Mouse (Mus musculus) intestine, embryonic 16.5 days (tissue): Measurements from ENCODE around the gene Phlpp1. TPM values are rescaled to one million over a fixed set of nuclear protein-coding genes. Genes with fewer than 3 reads are reported as not detected.

Experiments
- ATAC-seq: fragments of 200-750 bp; cut with Nextera tagmentation; 2 replicates; pipeline ENCODE4 v1.8.0; 2017; ENCODE audit warnings: moderate TSS enrichment, moderate library complexity
- H3K27ac ChIP-seq: fragments of 300-500 bp; sonication (generic); 2 replicates; pipeline ENCODE4 v1.5.1; 2014; ENCODE audit warnings: mild to moderate bottlenecking, low read length
- H3K27me3 ChIP-seq: fragments of 300-500 bp; sonication (generic); replicated peaks from 2 replicates; pipeline ENCODE4 v1.6.1; 2014; ENCODE audit warnings: low read length, control low read depth, mixed read lengths; ENCODE audit not compliant: control insufficient read depth, insufficient read depth
- H3K36me3 ChIP-seq: fragments of 300-500 bp; sonication (generic); 2 replicates; pipeline ENCODE4 v1.6.1; 2014; ENCODE audit warnings: low read length, control low read depth; ENCODE audit not compliant: control insufficient read depth, insufficient read depth
- H3K4me1 ChIP-seq: fragments of 300-500 bp; sonication (generic); 2 replicates; pipeline ENCODE4 v1.6.1; 2014; ENCODE audit warnings: low read length, control low read depth, mixed read lengths; ENCODE audit not compliant: control insufficient read depth, insufficient read depth
- H3K4me2 ChIP-seq: fragments of 300-500 bp; sonication (generic); 2 replicates; pipeline ENCODE4 v1.6.1; 2014; ENCODE audit warnings: low read depth, low read length, control low read depth
- H3K4me3 ChIP-seq: fragments of 300-500 bp; sonication (generic); 2 replicates; pipeline ENCODE4 v1.5.1; 2014; ENCODE audit warnings: mild to moderate bottlenecking, low read length
- H3K9ac ChIP-seq: fragments of 300-500 bp; sonication (generic); 2 replicates; pipeline ENCODE4 v1.6.1; 2014; ENCODE audit warnings: low read depth, low read length
- H3K9me3 ChIP-seq: fragments of 300-500 bp; sonication (generic); 2 replicates; pipeline ENCODE4 v1.6.1; 2016; ENCODE audit warnings: low read length, control low read depth; ENCODE audit not compliant: control insufficient read depth
- WGBS: fragments of 180-500 bp; shearing (Covaris S2); extraction: QIAGEN DNeasy Blood & Tissue Kit; methylation state at CpG from one replicate; pipeline ENCODE4 v1.1.7; 2014; 5-methylcytosine and 5-hydroxymethylcytosine counted together
- polyA plus RNA-seq: library from polyadenylated mRNA; unstranded; fragments of >200 nt; fragmentation: Nextera tagmentation; extraction: Ambion mirVana; gene quantifications from 2 replicates; pipeline ENCODE4 v1.2.1, GENCODE M21; 2015

Phlpp1 gene
- polyA plus RNA-seq, 1 experiment from 2014 or later = 2.9 TPM

- H3K9ac ChIP-seq = no peak overlapping the region
- H3K27ac ChIP-seq = no peak overlapping the region
- no peaks in the 10 kb centered on the region for H3K4me1 ChIP-seq
- H3K9me3 ChIP-seq = no peaks in the 10 kb centered on the region
- no peak for ATAC-seq
- WGBS = 87% methylated on average over 8 of the region's 8 CpGs
- H3K36me3 ChIP-seq = no peaks in the 10 kb centered on the region
- no peaks in the 10 kb centered on the region for H3K27me3 ChIP-seq
- H3K4me2 ChIP-seq = no peak overlapping the region
- no peak overlapping the region for H3K4me3 ChIP-seq
Observed at GRCm38 (mm10) chr1:106321432-106322126, 150.0 kb downstream of the Phlpp1 start.

GRCm38 (mm10) chr1:106326691-106327090, 155.1 kb downstream of the Phlpp1 start:
- no peak overlapping the region for H3K27ac ChIP-seq
- H3K4me2 ChIP-seq = no peak overlapping the region
- no peak overlapping the region for H3K4me3 ChIP-seq
- no peak for ATAC-seq
- 0 out of 2 replicates have a peak, but pooled peaks cover 2% of the 10 kb centered on the region for H3K4me1 ChIP-seq
- H3K36me3 ChIP-seq = no peaks in the 10 kb centered on the region
- H3K9ac ChIP-seq = no peak overlapping the region
- WGBS = 56% methylated on average over 2 of the region's 2 CpGs
- H3K27me3 ChIP-seq = no peaks in the 10 kb centered on the region
- H3K9me3 ChIP-seq = no peaks in the 10 kb centered on the region

- Histone ChIP-seq H3K27me3 (no peaks in the 10 kb centered on the region), H3K9ac (no peak overlapping the region), H3K36me3 (0 out of 2 replicates have a peak, but pooled peaks cover 4% of the 10 kb centered on the region), H3K4me1 (no peaks in the 10 kb centered on the region), H3K9me3 (no peaks in the 10 kb centered on the region), H3K4me3 (no peak overlapping the region), H3K27ac (no peak overlapping the region), H3K4me2 (no peak overlapping the region)
- 78% methylated on average over 3 of the region's 3 CpGs for WGBS
- ATAC-seq = no peak
Observed at GRCm38 (mm10) chr1:106342100-106342499, 170.5 kb downstream of the Phlpp1 start.

GRCm38 (mm10) chr1:106345265-106345664, 173.7 kb downstream of the Phlpp1 start:
- Histone ChIP-seq H3K4me2 (no peak overlapping the region), H3K27ac (no peak overlapping the region), H3K9me3 (no peaks in the 10 kb centered on the region), H3K9ac (no peak overlapping the region), H3K27me3 (no peaks in the 10 kb centered on the region), H3K4me3 (no peak overlapping the region), H3K36me3 (0 out of 2 replicates have a peak, but pooled peaks cover 4% of the 10 kb centered on the region), H3K4me1 (no peaks in the 10 kb centered on the region)
- no peak for ATAC-seq
- 92% methylated on average over 2 of the region's 2 CpGs for WGBS

- Histone ChIP-seq H3K9ac (no peak overlapping the region), H3K4me1 (no peaks in the 10 kb centered on the region), H3K36me3 (0 out of 2 replicates have a peak, but pooled peaks cover 4% of the 10 kb centered on the region), H3K4me2 (no peak overlapping the region), H3K27ac (no peak overlapping the region), H3K9me3 (no peaks in the 10 kb centered on the region), H3K4me3 (no peak overlapping the region), H3K27me3 (no peaks in the 10 kb centered on the region)
- 96% methylated on average over 3 of the region's 3 CpGs for WGBS
- ATAC-seq = no peak
Observed at GRCm38 (mm10) chr1:106346776-106347175, 175.2 kb downstream of the Phlpp1 start.

- H3K27ac ChIP-seq = no peak overlapping the region
- H3K4me2 ChIP-seq = no peak overlapping the region
- H3K27me3 ChIP-seq = no peaks in the 10 kb centered on the region
- H3K4me1 ChIP-seq = no peaks in the 10 kb centered on the region
- H3K9me3 ChIP-seq = no peaks in the 10 kb centered on the region
- H3K36me3 ChIP-seq = 0 out of 2 replicates have a peak, but pooled peaks cover 4% of the 10 kb centered on the region
- no peak for ATAC-seq
- H3K9ac ChIP-seq = no peak overlapping the region
- no peak overlapping the region for H3K4me3 ChIP-seq
- WGBS = 84% methylated on average over 3 of the region's 3 CpGs
Observed at GRCm38 (mm10) chr1:106349116-106349515, 177.6 kb downstream of the Phlpp1 start.

GRCm38 (mm10) chr1:106351512-106351911, 180.0 kb downstream of the Phlpp1 start:
- ATAC-seq = no peak
- no peaks in the 10 kb centered on the region for H3K27me3 ChIP-seq
- H3K4me3 ChIP-seq = no peak overlapping the region
- 0 out of 2 replicates have a peak, but pooled peaks cover 4% of the 10 kb centered on the region for H3K36me3 ChIP-seq
- no peak overlapping the region for H3K27ac ChIP-seq
- H3K9me3 ChIP-seq = no peaks in the 10 kb centered on the region
- H3K4me2 ChIP-seq = no peak overlapping the region
- no peaks in the 10 kb centered on the region for H3K4me1 ChIP-seq
- no peak overlapping the region for H3K9ac ChIP-seq
- WGBS = 40% methylated on average over 2 of the region's 2 CpGs

- no peaks in the 10 kb centered on the region for H3K27me3 ChIP-seq
- H3K4me2 ChIP-seq = no peak overlapping the region
- no peak overlapping the region for H3K9ac ChIP-seq
- 77% methylated on average over 2 of the region's 2 CpGs for WGBS
- H3K4me3 ChIP-seq = no peak overlapping the region
- no peak for ATAC-seq
- no peaks in the 10 kb centered on the region for H3K36me3 ChIP-seq
- H3K27ac ChIP-seq = no peak overlapping the region
- no peaks in the 10 kb centered on the region for H3K9me3 ChIP-seq
- H3K4me1 ChIP-seq = no peaks in the 10 kb centered on the region
Observed at GRCm38 (mm10) chr1:106352801-106353511, 181.4 kb downstream of the Phlpp1 start.

GRCm38 (mm10) chr1:106353993-106354392, 182.4 kb downstream of the Phlpp1 start:
- no peaks in the 10 kb centered on the region for H3K36me3 ChIP-seq
- ATAC-seq = no peak
- no peaks in the 10 kb centered on the region for H3K4me1 ChIP-seq
- H3K4me3 ChIP-seq = no peak overlapping the region
- no peak overlapping the region for H3K27ac ChIP-seq
- no peak overlapping the region for H3K4me2 ChIP-seq
- no peaks in the 10 kb centered on the region for H3K9me3 ChIP-seq
- H3K9ac ChIP-seq = no peak overlapping the region
- no peaks in the 10 kb centered on the region for H3K27me3 ChIP-seq
- WGBS = 75% methylated on average over 4 of the region's 4 CpGs
